Mouse (Mus musculus) stomach, postnatal 0 days (tissue): Measurements from ENCODE around the gene Slc24a1. TPM values are rescaled to one million over a fixed set of nuclear protein-coding genes. Genes with fewer than 3 reads are reported as not detected.

ENCODE experiments used
- ATAC-seq: fragments of 200-750 bp; cut with Nextera tagmentation; 2 replicates; pipeline ENCODE4 v1.8.0; 2017; ENCODE audit not compliant: low FRiP score, low TSS enrichment
- DNase-seq: peaks from one replicate; pipeline ENCODE4 v3.0.0-alpha.2; 2016; ENCODE audit warnings: low spot score
- H3K27ac ChIP-seq: fragments of 300-500 bp; sonication (generic); replicated peaks from 2 replicates; pipeline ENCODE4 v1.5.1; 2014; ENCODE audit warnings: mild to moderate bottlenecking, control low read depth
- H3K27me3 ChIP-seq: fragments of 300-500 bp; sonication (generic); 2 replicates; pipeline ENCODE4 v1.6.1; 2014; ENCODE audit warnings: low read length; ENCODE audit not compliant: control insufficient read depth, insufficient read depth
- H3K36me3 ChIP-seq: fragments of 300-500 bp; sonication (generic); 2 replicates; pipeline ENCODE4 v1.6.1; 2014; ENCODE audit warnings: low read length, mixed read lengths; ENCODE audit not compliant: control insufficient read depth, insufficient read depth
- H3K4me1 ChIP-seq: fragments of 300-500 bp; sonication (generic); replicated peaks from 2 replicates; pipeline ENCODE4 v1.6.1; 2014; ENCODE audit warnings: antibody characterized with exemption; ENCODE audit not compliant: control insufficient read depth, insufficient read depth
- H3K4me2 ChIP-seq: fragments of 300-500 bp; sonication (generic); replicated peaks from 2 replicates; pipeline ENCODE4 v1.6.1; 2014; ENCODE audit warnings: low read depth, mild to moderate bottlenecking, control low read depth, moderate library complexity
- H3K4me3 ChIP-seq: fragments of 300-500 bp; sonication (generic); 2 replicates; pipeline ENCODE4 v1.5.1; 2014; ENCODE audit warnings: low read depth, low read length, control low read depth
- H3K9ac ChIP-seq: fragments of 300-500 bp; sonication (generic); 2 replicates; pipeline ENCODE4 v1.6.1; 2014; ENCODE audit warnings: mild to moderate bottlenecking, low read length, control low read depth, mixed read lengths
- H3K9me3 ChIP-seq: fragments of 300-500 bp; sonication (generic); 2 replicates; pipeline ENCODE4 v1.6.1; 2016; ENCODE audit warnings: low read length; ENCODE audit not compliant: control insufficient read depth
- CTCF ChIP-seq: IDR thresholded peaks from 2 replicates; pipeline ENCODE4 v1.5.1; 2016; ENCODE audit warnings: antibody characterized with exemption, low read depth, mild to moderate bottlenecking, moderate library complexity
- EP300 ChIP-seq: optimal IDR thresholded peaks from 2 replicates; pipeline ENCODE3; 2016; ENCODE audit warnings: antibody characterized with exemption
- WGBS: fragments of 180-500 bp; shearing (Covaris S2); extraction: QIAGEN DNeasy Blood & Tissue Kit; methylation state at CpG from one replicate; pipeline ENCODE4 v1.1.7; 2014; 5-methylcytosine and 5-hydroxymethylcytosine counted together
- polyA plus RNA-seq: library from polyadenylated mRNA; unstranded; fragments of >200 nt; fragmentation: Nextera tagmentation; extraction: Ambion mirVana; gene quantifications from 2 replicates; pipeline ENCODE4 v1.2.1, GENCODE M21; 2015

Slc24a1 gene
- polyA plus RNA-seq, 1 experiment from 2014 or later = 0.05 TPM

- Histone ChIP-seq H3K4me1 (no peaks in the 10 kb centered on the region), H3K27me3 (no peaks in the 10 kb centered on the region), H3K9me3 (no peaks in the 10 kb centered on the region), H3K4me2 (no peak overlapping the region), H3K27ac (no peak overlapping the region), H3K36me3 (no peaks in the 10 kb centered on the region), H3K9ac (no peak overlapping the region), H3K4me3 (no peak overlapping the region)
- peak; percentile 34 for DNase-seq
- ATAC-seq = peak; percentile 41
- TF ChIP-seq EP300 (no peak), CTCF (no peak)
- 26% methylated on average over 15 of the region's 15 CpGs for WGBS
Measured at GRCm38 (mm10) chr9:64934015-64934754, 17.2 kb downstream of the Slc24a1 start.

DNA sequence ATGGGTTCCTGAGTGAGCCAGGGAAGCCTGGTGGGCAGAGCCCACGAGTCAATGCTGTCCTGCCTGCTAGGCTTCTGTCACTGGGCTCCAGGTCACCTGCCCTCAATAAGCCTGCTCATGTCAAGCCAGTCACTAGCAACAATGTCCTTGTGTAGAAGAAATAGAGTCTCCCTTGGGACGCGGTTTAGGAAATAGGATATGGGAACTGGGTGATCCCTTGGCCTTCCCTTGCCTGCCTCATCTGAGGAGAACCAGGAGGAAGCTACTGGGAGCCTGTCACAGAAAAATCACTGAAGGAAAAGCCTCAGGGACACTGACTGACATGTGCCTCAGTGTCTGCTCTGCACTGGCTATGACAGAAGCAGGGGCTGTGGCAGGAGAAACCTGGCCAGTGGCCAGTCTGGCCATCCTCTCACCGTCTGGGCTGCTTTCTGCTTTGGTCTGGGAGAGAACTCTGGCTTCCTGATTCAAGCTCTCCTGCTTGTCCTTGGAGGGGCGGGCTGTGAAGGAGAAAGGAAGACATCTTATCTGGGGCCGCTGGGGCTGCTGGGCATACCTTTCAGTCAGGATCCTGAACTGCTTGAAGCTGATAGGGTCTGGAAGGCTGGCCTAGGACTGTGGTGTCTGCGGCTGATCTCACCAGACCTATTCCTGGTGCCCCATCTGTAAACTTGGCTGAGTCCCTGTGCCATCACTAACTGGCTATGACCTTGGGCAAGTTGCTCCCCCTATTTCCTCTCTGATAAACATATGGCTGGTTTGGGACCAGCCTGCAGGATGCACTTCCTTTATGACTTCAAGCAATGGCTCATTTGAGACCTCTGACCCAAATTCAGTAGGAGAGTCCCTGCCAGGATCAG is 19.4 kb downstream of the Slc24a1 start:
- no peaks in the 10 kb centered on the region for H3K4me1 ChIP-seq
- DNase-seq (no peak), ATAC-seq (no peak)
- H3K9ac ChIP-seq = no peak overlapping the region
- no peaks in the 10 kb centered on the region for H3K27me3 ChIP-seq
- no peak overlapping the region for H3K4me3 ChIP-seq
- no peak overlapping the region for H3K27ac ChIP-seq
- H3K4me2 ChIP-seq = no peak overlapping the region
- WGBS = 58% methylated on average over 7 of the region's 7 CpGs
- no peaks in the 10 kb centered on the region for H3K9me3 ChIP-seq
- H3K36me3 ChIP-seq = no peaks in the 10 kb centered on the region
- TF ChIP-seq CTCF (no peak), EP300 (no peak)

- Histone ChIP-seq H3K9ac (no peak overlapping the region), H3K4me3 (no peak overlapping the region), H3K36me3 (no peaks in the 10 kb centered on the region), H3K4me1 (no peaks in the 10 kb centered on the region; the same call in 1 of the 2 replicates), H3K4me2 (no peak overlapping the region), H3K9me3 (no peaks in the 10 kb centered on the region), H3K27ac (no peak overlapping the region), H3K27me3 (no peaks in the 10 kb centered on the region)
- DNase-seq (no peak), ATAC-seq (no peak)
- WGBS = 75% methylated on average over 4 of the region's 4 CpGs
- TF ChIP-seq CTCF (no peak), EP300 (no peak)
Measured at GRCm38 (mm10) chr9:64930256-64930655, 21.2 kb downstream of the Slc24a1 start.

- Histone ChIP-seq H3K9ac (no peak overlapping the region), H3K27ac (peak overlapping the region; percentile 58), H3K36me3 (no peaks in the 10 kb centered on the region), H3K4me1 (no peaks in the 10 kb centered on the region; the same call in 1 of the 2 replicates), H3K27me3 (no peaks in the 10 kb centered on the region), H3K9me3 (no peaks in the 10 kb centered on the region), H3K4me3 (no peak overlapping the region), H3K4me2 (no peak overlapping the region)
- 42% methylated on average over 8 of the region's 8 CpGs for WGBS
- TF ChIP-seq CTCF = no peak
- TF ChIP-seq EP300 = no peak
- peak; percentile 60; the same call in 1 of the 2 replicates for ATAC-seq
- DNase-seq = peak; percentile 43
Measured at GRCm38 (mm10) chr9:64926201-64926991, 25.0 kb downstream of the Slc24a1 start.

DNA sequence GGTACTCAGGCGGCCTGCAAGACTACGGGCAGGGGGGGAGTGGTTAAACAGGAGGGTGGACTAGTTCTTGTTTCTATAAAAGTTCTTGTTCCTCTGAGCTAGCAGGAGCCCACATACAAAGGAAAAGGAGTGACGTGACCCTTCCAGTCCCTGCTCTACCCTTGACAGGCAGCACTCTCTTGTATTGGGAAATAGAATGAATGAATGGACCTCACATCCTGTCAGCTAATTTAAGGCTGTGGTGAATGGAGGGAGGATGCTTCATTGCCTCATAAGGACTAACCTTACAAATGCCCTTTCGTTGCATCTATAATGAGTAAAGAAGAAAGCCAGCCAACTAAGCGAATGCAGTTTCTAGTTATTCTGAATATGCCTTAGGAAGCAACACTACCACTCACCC is 25.6 kb downstream of the Slc24a1 start:
- 61% methylated on average over 5 of the region's 5 CpGs for WGBS
- TF ChIP-seq EP300 (no peak), CTCF (no peak)
- ATAC-seq = no peak

More for the DNA sequence above, 25.6 kb downstream of the Slc24a1 start:
- DNase-seq = no peak
- no peak overlapping the region for H3K4me2 ChIP-seq
- H3K27me3 ChIP-seq = no peaks in the 10 kb centered on the region
- H3K27ac ChIP-seq = peak overlapping the region; percentile 58
- H3K9ac ChIP-seq = no peak overlapping the region
- H3K4me1 ChIP-seq = no peaks in the 10 kb centered on the region; the same call in 1 of the 2 replicates
- no peak overlapping the region for H3K4me3 ChIP-seq
- H3K9me3 ChIP-seq = no peaks in the 10 kb centered on the region
- no peaks in the 10 kb centered on the region for H3K36me3 ChIP-seq
